Mouse (Mus musculus) lung, embryonic 15.5 days (tissue): ENCODE data around the gene Ddb2. TPM values are rescaled to one million over a fixed set of nuclear protein-coding genes. Genes with fewer than 3 reads are reported as not detected.

Experiments used
- ATAC-seq: fragments of 200-750 bp; cut with Nextera tagmentation; 2 replicates; pipeline ENCODE4 v1.8.0; 2017; ENCODE audit warnings: moderate number of reproducible peaks, borderline replicate concordance; ENCODE audit not compliant: low FRiP score, low TSS enrichment; ENCODE audit errors: extremely low read depth
- H3K27ac ChIP-seq: fragments of 300-500 bp; sonication (generic); 2 replicates; pipeline ENCODE4 v1.5.1; 2015; ENCODE audit warnings: moderate library complexity, mild to moderate bottlenecking, inconsistent platforms
- H3K27me3 ChIP-seq: fragments of 300-500 bp; sonication (generic); 2 replicates; pipeline ENCODE4 v1.6.1; 2015; ENCODE audit warnings: inconsistent platforms
- H3K36me3 ChIP-seq: fragments of 300-500 bp; sonication (generic); 2 replicates; pipeline ENCODE4 v1.6.1; 2015; ENCODE audit warnings: inconsistent platforms
- H3K4me1 ChIP-seq: fragments of 300-500 bp; sonication (generic); 2 replicates; pipeline ENCODE4 v1.6.1; 2015; ENCODE audit warnings: inconsistent platforms
- H3K4me2 ChIP-seq: fragments of 300-500 bp; sonication (generic); 2 replicates; pipeline ENCODE4 v1.6.1; 2015; ENCODE audit warnings: inconsistent platforms, mild to moderate bottlenecking, moderate library complexity
- H3K4me3 ChIP-seq: fragments of 300-500 bp; sonication (generic); 2 replicates; pipeline ENCODE4 v1.5.1; 2015; ENCODE audit warnings: mild to moderate bottlenecking, inconsistent platforms
- H3K9ac ChIP-seq: fragments of 300-500 bp; sonication (generic); 2 replicates; pipeline ENCODE4 v1.6.1; 2015; ENCODE audit warnings: inconsistent platforms
- H3K9me3 ChIP-seq: fragments of 300-500 bp; sonication (generic); 2 replicates; pipeline ENCODE4 v1.6.1; 2016; ENCODE audit warnings: inconsistent platforms
- WGBS: fragments of 180-500 bp; shearing (Covaris S2); methylation state at CpG from one replicate; pipeline ENCODE4 v1.1.7; 2015; 5-methylcytosine and 5-hydroxymethylcytosine counted together
- polyA plus RNA-seq: library from polyadenylated mRNA; unstranded; fragments of >200 nt; fragmentation: Nextera tagmentation; extraction: Ambion mirVana; gene quantifications from 2 replicates; pipeline ENCODE4 v1.2.1, GENCODE M21; 2015

Gene Ddb2
- polyA plus RNA-seq, 1 experiment from 2014 or later, result 19.7 TPM

DNA sequence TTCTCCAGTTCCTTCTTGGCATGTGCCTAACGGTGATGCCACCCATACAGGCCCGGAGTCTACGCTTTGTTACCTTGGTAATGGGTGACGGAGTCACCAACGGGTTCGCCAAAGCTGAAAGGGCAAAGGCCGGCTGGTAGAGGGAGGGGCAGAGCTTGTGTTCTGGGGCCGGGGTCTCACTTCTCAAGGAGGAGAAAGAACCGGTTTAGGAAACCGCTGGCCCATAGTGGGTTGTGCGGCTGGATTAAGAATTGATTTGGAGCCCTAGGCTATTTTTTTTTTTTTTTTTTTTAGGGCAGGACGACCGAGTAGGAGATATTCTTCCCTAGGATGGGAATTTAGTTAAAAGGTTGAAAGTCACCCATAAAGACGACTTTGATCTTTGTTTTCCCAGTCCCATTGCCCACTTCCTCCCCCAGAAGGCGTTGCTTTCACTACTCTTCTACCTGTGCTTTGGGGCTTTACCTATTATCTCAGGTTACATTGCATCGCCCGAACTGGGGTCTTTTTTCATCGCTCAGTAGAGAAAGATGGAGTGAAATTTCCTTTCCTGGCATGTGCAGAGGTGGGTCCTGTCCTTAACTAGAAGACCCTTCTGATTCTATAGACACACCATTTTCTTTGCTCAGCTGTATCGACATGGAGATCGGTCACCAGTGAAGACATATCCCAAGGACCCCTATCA lies 33.7 kb downstream of the Ddb2 start:
- Histone ChIP-seq H3K4me1 (peaks cover 21% of the 10 kb centered on the region), H3K27me3 (no peaks in the 10 kb centered on the region), H3K9ac (peak overlapping the region; percentile 70), H3K27ac (peak overlapping the region; percentile 96), H3K4me3 (peak overlapping the region; percentile 60), H3K4me2 (peak overlapping the region; percentile 76), H3K36me3 (peaks cover 24% of the 10 kb centered on the region), H3K9me3 (no peaks in the 10 kb centered on the region)
- WGBS, result 10% methylated on average over 20 of the region's 20 CpGs
- ATAC-seq, result no peak; the same call in 1 of the 2 replicates

DNA sequence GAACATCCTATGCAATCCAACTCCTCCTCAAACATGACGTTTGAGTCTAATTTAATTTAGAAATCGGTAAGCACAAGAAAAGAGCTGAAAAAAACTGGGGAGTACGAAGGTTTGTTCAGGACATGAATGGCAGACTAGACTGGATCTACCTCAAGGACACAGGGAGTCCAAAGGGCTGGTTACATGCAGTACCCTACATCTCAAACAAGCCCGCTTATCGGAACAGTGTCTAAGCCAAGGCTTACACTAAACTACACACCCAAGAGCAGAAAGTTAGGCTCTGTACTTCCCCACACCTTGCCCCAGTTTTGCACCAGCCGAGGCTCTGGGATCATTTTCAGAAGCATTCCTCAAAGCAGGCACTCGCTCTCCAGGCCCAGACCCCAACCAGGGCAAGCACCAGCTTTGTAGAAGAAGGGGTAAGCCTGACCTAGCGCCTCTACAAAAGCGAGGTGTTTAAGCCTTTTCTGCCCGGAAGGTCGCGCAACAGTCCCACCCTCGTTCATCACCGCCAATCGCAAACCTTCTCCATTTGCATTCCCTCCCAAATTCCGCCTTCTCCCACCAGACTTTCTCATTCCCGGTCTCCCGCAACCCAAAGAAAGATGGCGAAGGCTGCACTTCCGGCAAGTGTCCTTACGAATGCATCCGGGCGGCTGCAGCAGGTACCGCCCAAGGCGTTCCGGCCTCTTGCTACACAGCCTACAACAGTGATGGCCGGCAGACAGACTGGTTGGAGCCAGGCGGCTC lies 34.4 kb downstream of the Ddb2 start, which contains the start of the genes Nr1h3 and Acp2:
Gene Nr1h3, minus strand, starts transcription at position 613 of the 750 bp plus-strand sequence.
Gene Acp2, plus strand, starts transcription at position 664 of the 750 bp plus-strand sequence.
- H3K9ac ChIP-seq, result peak within 1 kb of the TSS; percentile 85
- H3K4me1 ChIP-seq, result peaks cover 21% of the 10 kb centered on the region
- peak within 1 kb of the TSS; percentile 96 for H3K27ac ChIP-seq
- H3K36me3 ChIP-seq, result peaks cover 17% of the 10 kb centered on the region
- H3K27me3 ChIP-seq, result no peaks in the 10 kb centered on the region
- WGBS, result 2% methylated on average over 28 of the region's 28 CpGs
- peak within 1 kb of the TSS; percentile 76 for H3K4me2 ChIP-seq
- peak; percentile 95 for ATAC-seq
- H3K4me3 ChIP-seq, result peak within 1 kb of the TSS; percentile 60
- H3K9me3 ChIP-seq, result no peaks in the 10 kb centered on the region

DNA sequence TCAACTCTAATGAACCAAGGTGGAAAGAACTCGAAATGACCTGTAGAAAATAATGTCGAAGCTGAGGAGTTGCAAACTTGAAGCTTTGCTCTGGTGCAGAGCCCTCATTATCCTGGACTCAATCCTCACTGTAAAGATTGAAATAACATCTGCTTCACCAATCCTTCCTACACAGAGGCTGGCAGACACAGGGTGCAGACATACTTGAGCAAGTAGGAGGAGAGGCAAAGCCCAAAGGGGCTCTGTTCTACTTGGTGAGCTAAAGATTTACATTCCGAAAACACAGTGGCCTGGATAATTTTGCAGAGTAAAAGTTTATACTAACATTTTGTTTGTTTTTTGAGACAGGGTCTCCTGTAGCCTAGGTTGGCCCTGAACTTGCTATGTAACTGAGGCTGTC lies 37.9 kb downstream of the Ddb2 start:
- Histone ChIP-seq H3K9ac (no peak overlapping the region), H3K36me3 (no peaks in the 10 kb centered on the region), H3K4me2 (no peak overlapping the region), H3K4me3 (no peak overlapping the region), H3K27ac (no peak overlapping the region), H3K9me3 (no peaks in the 10 kb centered on the region), H3K4me1 (peaks cover 31% of the 10 kb centered on the region), H3K27me3 (no peaks in the 10 kb centered on the region)
- ATAC-seq, result no peak
- WGBS, result 80% methylated on average over 3 of the region's 3 CpGs

DNA sequence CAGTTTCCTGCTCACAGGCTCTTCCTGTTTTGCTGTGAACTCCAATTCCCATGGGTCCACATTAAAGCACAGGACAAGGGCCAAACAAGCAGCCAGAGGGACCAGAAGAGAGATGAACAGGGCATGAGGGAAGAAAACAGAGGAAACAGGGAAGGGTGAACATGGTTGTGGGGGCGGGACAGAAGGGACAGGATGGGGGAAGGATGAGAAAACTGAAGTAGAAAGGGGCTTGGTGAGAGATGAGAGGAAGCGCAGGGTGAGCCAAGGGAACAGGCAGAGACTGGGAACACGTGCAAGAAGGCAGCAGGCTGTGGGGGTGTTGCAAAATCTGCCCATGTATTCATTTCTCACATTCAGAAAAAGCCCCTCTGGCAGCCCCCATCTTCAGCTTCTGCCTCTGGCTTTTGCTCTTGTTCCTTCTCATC lies 40.2 kb downstream of the Ddb2 start:
- no peaks in the 10 kb centered on the region for H3K9me3 ChIP-seq
- H3K9ac ChIP-seq, result no peak overlapping the region
- no peak overlapping the region for H3K4me3 ChIP-seq
- peak overlapping the region; percentile 61 for H3K27ac ChIP-seq
- ATAC-seq, result no peak
- H3K36me3 ChIP-seq, result no peaks in the 10 kb centered on the region
- WGBS, result 49% methylated on average over 3 of the region's 3 CpGs
- peaks cover 18% of the 10 kb centered on the region for H3K4me1 ChIP-seq
- no peak overlapping the region for H3K4me2 ChIP-seq
- no peaks in the 10 kb centered on the region for H3K27me3 ChIP-seq

DNA sequence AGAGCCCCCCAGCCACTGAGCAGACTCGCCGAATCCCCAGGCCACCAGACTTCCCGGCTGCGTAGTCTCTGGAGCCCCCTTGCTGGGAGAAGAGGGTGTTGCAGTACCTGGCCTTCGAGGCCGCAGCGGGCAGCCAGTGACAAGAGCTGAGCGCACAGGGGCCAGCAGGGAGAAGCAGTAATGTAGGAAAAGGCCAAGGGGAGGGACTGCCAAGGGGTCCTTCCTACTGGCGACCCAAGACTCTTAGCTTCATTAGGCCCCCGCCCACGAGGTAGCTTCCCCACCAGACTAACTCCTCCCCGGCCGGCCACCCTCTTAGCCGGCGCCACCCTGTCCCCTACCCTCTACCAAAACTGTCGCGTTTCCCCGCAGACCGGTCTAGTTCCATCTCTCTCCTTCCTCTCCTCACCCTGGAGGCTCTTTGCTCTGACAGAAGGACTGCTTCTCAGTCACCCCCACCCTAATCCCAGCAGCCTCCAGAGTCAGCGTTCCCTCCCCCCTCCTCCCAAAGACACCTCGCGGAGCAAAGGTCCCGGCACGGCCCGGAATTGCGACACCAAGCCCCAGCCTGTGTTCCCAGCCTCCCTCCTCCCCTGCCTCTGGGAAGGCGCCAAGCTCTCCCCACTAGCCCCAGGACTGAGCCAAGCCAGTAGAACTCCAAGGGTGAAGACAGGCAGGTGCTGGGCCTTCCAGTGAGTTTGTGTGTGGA lies 42.0 kb downstream of the Ddb2 start:
- Histone ChIP-seq H3K27me3 (no peaks in the 10 kb centered on the region), H3K27ac (peak overlapping the region; percentile 85), H3K9me3 (no peaks in the 10 kb centered on the region), H3K4me2 (peak overlapping the region; percentile 64), H3K36me3 (no peaks in the 10 kb centered on the region), H3K4me1 (peaks cover 15% of the 10 kb centered on the region), H3K9ac (peak overlapping the region; percentile 35), H3K4me3 (peak overlapping the region; percentile 36)
- WGBS, result 1% methylated on average over 27 of the region's 27 CpGs
- ATAC-seq, result peak; percentile 93

DNA sequence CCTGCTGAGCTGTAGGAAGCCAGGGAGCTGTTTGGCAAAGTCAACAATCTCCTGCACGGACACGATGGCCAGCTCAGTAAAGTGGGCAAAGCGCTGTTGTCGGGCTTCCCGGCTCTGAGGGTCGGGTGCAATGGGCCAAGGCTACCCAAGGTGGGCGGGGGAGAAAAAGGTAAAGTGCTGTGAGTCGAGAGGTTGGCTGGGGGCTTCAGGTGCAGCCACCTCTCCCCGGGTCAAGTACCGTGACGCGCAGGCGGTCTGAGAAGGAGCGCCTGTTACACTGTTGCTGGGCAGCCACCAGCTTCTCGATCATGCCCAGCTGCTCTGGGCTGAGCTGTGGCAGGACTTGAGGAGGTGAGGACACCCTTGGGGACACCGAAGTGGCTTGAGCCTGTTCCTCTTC lies 46.3 kb downstream of the Ddb2 start:
- peaks cover 5% of the 10 kb centered on the region; the same call in 1 of the 2 replicates for H3K4me1 ChIP-seq
- WGBS, result 75% methylated on average over 16 of the region's 16 CpGs
- H3K9me3 ChIP-seq, result no peaks in the 10 kb centered on the region
- H3K36me3 ChIP-seq, result no peaks in the 10 kb centered on the region
- H3K27ac ChIP-seq, result no peak overlapping the region
- no peak overlapping the region for H3K9ac ChIP-seq
- H3K27me3 ChIP-seq, result no peaks in the 10 kb centered on the region
- no peak overlapping the region for H3K4me3 ChIP-seq
- ATAC-seq, result no peak
- H3K4me2 ChIP-seq, result no peak overlapping the region

DNA sequence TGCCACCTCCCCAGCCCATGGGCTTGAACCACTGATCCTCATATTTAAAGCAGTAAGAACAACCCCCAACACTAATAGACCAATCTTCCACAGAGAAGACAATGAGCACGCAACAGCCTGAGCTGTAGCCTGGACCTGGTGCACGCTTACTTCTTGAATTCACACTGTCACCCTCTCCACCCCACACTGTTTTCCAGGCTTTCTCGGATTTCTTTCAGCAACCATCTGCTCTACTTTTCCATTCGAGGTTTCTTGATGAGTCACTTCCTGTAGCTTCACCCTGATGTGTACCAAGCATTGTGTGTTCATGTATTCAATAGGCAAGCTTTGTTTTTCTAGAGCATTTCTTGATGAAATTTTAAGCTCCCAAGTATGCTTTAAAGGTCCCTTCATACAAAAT lies 49.4 kb downstream of the Ddb2 start:
- WGBS, result 61% methylated on average over 4 of the region's 4 CpGs
- ATAC-seq, result no peak
- Histone ChIP-seq H3K4me1 (peaks cover 8% of the 10 kb centered on the region; the same call in 1 of the 2 replicates), H3K36me3 (no peaks in the 10 kb centered on the region), H3K4me3 (no peak overlapping the region), H3K27ac (no peak overlapping the region), H3K4me2 (no peak overlapping the region), H3K9ac (no peak overlapping the region), H3K9me3 (no peaks in the 10 kb centered on the region), H3K27me3 (no peaks in the 10 kb centered on the region)

DNA sequence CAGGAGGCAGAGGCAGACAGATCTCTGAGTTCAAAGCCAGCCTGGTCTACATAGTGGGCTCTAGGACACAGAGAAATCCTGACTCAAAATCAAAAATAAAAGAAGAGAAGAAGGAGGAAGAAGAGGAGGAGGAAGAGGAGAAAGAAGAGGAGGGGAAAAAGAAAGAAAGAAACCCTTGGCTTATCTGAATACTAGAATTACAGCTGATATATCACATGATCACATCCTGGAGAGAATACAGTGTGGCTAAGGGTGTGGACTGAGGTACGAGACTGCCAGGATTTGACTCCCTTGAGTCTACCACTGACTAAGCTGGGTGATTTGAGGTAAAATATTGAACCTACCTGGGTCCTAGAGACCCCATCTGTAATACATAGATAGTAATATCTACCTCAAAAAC lies 50.6 kb downstream of the Ddb2 start:
- peaks cover 14% of the 10 kb centered on the region for H3K4me1 ChIP-seq
- H3K4me3 ChIP-seq, result no peak overlapping the region
- WGBS, result 69% methylated on average over 1 of the region's 1 CpGs
- H3K27ac ChIP-seq, result no peak overlapping the region
- no peaks in the 10 kb centered on the region for H3K27me3 ChIP-seq
- H3K4me2 ChIP-seq, result no peak overlapping the region
- ATAC-seq, result no peak
- no peaks in the 10 kb centered on the region for H3K36me3 ChIP-seq
- no peaks in the 10 kb centered on the region for H3K9me3 ChIP-seq
- H3K9ac ChIP-seq, result no peak overlapping the region

DNA sequence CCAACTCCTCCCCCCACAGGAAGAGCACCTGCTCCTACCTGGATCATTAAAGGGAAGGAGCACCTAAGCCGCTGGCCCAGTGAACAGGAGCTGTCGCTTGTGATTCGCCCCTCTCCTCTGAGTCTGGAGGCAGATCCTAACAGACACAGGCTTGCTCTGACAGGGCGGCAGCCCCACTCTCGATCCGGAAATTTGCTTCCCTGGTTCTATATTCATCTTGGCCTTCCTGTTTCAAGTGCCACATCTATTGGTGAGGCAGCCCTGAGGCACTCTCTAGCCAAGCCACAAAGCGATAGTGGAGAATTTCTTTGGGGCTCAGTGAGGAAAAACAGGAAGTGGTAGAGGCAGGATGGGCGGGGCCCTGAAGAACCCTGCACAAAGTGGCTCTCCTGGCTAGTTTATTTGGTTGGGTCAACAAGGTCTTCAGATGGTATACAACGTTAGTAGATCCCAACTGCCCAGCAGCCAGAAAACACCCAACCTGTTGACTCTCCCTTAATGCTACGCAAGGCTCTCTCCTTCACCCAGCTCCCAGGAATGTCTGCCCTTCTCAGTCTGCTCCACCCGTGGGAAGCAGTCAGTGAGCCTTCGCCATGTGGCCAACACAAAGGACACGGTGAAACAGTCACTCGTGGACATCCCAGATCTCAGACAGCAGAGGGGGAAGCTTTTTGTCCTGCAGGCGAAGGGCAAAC lies 52.9 kb downstream of the Ddb2 start, which contains the start of gene Madd:
Gene Madd, minus strand, starts transcription at position 127 of the 695 bp plus-strand sequence.
- Histone ChIP-seq H3K27ac (peak within 1 kb of the TSS; percentile 54), H3K9ac (peak within 1 kb of the TSS; percentile 60), H3K36me3 (no peaks in the 10 kb centered on the region), H3K4me3 (peak within 1 kb of the TSS; percentile 80), H3K27me3 (no peaks in the 10 kb centered on the region), H3K4me2 (peak within 1 kb of the TSS; percentile 84), H3K4me1 (peaks cover 14% of the 10 kb centered on the region), H3K9me3 (no peaks in the 10 kb centered on the region)
- 56% methylated on average over 15 of the region's 15 CpGs for WGBS
- no peak for ATAC-seq

DNA sequence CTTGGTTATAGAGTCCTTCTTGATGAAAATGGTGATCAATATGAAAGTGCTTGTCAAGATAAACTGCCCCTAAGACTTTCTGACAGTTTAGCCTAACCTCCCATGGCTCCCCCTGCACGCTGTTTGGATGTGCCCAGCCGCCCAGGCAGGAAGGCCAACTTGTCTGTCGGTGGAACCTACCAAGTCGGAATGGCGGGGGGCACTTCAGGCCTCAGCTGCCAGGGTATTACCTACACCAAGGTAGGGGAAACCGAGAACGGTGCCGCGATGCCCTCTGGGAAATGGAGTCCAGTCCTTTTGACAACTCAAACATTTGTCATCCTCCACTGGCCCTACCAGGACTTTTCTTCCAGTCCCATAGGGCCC lies 53.7 kb downstream of the Ddb2 start:
- no peaks in the 10 kb centered on the region for H3K27me3 ChIP-seq
- H3K9me3 ChIP-seq, result no peaks in the 10 kb centered on the region
- no peaks in the 10 kb centered on the region for H3K36me3 ChIP-seq
- peak overlapping the region; percentile 84 for H3K4me2 ChIP-seq
- peak overlapping the region; percentile 60 for H3K9ac ChIP-seq
- peak overlapping the region; percentile 80 for H3K4me3 ChIP-seq
- peak; percentile 95 for ATAC-seq
- H3K4me1 ChIP-seq, result peaks cover 14% of the 10 kb centered on the region
- WGBS, result under 1% methylated on average over 9 of the region's 9 CpGs
- H3K27ac ChIP-seq, result peak overlapping the region; percentile 54

DNA sequence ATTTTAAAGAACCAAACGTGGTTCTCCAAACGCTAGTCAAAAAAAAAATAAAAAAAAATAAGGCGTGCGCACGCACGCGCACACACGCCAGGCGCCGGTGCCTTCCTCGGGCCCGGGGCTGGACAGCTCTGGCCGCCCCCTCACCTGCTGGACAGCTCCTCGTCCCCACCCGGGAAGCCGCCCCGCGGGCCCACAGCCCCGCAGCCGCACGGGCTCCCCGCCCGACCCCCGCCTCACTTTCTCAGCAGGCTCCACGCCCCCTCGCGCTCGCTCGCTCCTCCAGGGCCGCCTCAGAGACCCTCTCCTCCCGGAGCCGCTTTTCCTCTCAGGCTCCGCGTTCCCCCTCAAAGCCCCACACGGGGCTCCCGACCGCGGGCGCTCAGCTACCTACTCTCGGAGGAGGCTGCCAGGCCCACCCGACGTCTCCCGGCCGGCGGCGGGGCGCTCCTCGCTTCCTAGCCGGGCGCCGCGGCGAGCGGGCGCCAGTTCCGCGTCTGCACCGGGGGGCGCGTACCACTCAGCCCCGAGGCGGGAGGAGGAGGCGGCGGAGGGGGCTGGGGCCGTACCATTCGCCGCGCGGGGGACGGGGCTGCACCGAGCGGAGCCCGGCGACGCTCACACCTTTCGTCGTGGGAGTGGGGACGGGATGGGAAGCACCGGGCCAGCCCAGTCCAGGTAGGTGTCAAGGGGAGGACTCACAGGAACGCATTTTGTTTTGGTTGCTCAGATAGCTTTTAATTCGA lies 54.2 kb downstream of the Ddb2 start:
- Histone ChIP-seq H3K4me1 (peaks cover 14% of the 10 kb centered on the region), H3K9me3 (no peaks in the 10 kb centered on the region), H3K27ac (peak overlapping the region; percentile 54), H3K9ac (peak overlapping the region; percentile 60), H3K27me3 (no peaks in the 10 kb centered on the region), H3K4me2 (peak overlapping the region; percentile 84), H3K4me3 (peak overlapping the region; percentile 80), H3K36me3 (no peaks in the 10 kb centered on the region)
- under 1% methylated on average over 81 of the region's 81 CpGs for WGBS
- peak; percentile 93 for ATAC-seq
